Mouse (Mus musculus) erythroid progenitor cell, adult 5-6 weeks (primary cell): Measurements from ENCODE around the gene 1700067K01Rik. TPM values are rescaled to one million over a fixed set of nuclear protein-coding genes. Genes with fewer than 3 reads are reported as not detected.

Experiments
- ATAC-seq: replicated peaks from 2 replicates; pipeline ENCODE4 v1.8.0; 2016; ENCODE audit warnings: moderate number of reproducible peaks, mild to moderate bottlenecking, moderate TSS enrichment, inconsistent platforms; ENCODE audit not compliant: poor library complexity, low FRiP score, severe bottlenecking
- total RNA-seq, 2 experiments: library from RNA; stranded (forward) in 1 of 2; stranded (reverse) in 1 of 2; fragments of 150-400 nt in 1 of 2; fragments of 186-747, 209-891 nt in 1 of 2; gene quantifications; 2 replicates each; pipeline versions ENCODE4 v1.2.3 to v1.2.4; 2015 to 2017; ENCODE audit warnings: low replicate concordance in 2 of 2

The 1700067K01Rik gene
- 1.8 and 10.5 TPM in 2 replicates for total RNA-seq (2015; ENCODE audit: low replicate concordance)
- total RNA-seq (2017; ENCODE audit: low replicate concordance): 2.6 and 4.7 TPM in 2 replicates

- no peak for ATAC-seq
These were observed at the start of gene 1700067K01Rik for GRCm38 (mm10) chr8:84001281-84002000. Gene 1700067K01Rik, plus strand, starts transcription at chr8:84001502.

DNA sequence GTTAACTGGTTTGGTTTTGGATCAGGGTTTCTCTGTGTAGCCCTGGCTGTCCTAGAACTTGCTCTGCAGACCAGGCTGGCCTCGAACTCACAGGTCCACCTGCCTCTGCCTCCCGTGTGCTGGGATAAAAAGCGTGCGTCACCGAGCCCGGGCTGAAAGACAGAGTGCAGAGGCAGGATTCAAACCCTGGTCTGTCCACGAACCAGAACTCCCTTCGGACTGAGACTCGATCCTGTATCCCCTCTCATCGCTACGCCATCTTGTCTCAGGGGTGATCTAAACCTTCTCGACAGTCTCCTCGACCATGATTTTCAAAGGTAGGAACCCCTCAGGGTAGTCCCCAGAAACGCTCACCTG lies 46.6 kb upstream of the 1700067K01Rik start:
- no peak for ATAC-seq

GRCm38 (mm10) chr8:83955106-83955957 lies 46.0 kb upstream of the 1700067K01Rik start, which contains the start of the genes Gm10644 and Asf1b:
Gene Gm10644, minus strand, starts transcription at chr8:83955205.
Gene Asf1b, plus strand, starts transcription at chr8:83955507.
- ATAC-seq: peak; percentile 90

DNA sequence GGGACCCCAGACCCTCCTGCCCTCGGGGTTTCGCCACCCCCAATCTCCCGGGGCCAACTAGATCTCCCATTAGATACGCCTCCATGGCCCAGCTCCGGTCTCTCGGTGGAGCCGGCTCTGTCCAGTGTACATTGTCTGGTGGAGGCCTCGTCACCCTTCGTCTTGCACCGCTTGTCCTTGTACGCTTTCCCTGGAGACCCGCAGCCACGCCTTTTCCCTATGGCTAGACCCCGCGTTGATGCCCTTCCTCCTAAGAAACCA lies 45.4 kb upstream of the 1700067K01Rik start:
- ATAC-seq: no peak; the same call in 1 of the 2 replicates

GRCm38 (mm10) chr8:83956789-83957188 lies 44.5 kb upstream of the 1700067K01Rik start:
- ATAC-seq: peak; percentile 63

- ATAC-seq: no peak
These were observed 37.1 kb upstream of the 1700067K01Rik start for GRCm38 (mm10) chr8:83964015-83964765.

DNA sequence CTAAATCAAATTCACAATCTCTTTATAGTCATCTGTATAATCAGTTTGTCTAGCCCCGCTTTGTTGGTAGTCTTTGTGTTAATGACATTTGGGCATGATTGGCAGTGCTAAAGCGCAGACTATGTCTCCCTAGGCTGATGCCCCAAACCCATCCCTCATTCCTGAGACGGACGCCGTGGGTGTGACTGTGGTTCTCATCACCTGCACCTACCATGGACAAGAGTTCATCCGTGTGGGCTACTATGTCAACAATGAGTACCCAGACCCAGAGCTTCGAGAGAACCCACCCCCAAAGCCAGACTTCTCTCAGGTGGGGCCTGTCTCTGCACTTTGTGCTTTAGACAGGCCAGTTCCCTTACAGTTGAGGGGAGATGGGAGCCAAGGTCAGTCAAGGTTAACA lies 33.6 kb upstream of the 1700067K01Rik start:
- ATAC-seq: no peak

DNA sequence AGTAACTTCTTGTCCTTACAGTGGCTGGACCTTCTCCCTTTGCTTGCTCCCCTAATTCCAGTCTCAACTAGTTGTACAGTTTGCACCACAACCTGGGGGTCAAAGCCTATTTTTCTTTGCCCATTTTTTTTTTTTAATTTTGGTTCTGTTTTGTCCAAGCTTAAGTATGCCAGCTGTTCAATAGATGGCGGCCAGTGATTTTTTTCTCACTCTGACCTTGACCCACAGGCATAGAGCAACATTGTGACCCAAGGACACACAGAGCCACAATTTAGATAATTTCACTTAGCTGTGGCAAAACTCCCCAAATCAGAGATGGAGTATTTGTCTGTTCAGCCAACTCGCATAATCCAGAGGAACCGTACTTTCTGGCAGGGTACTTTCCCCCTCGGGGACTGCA lies 30.2 kb upstream of the 1700067K01Rik start:
- no peak for ATAC-seq

DNA sequence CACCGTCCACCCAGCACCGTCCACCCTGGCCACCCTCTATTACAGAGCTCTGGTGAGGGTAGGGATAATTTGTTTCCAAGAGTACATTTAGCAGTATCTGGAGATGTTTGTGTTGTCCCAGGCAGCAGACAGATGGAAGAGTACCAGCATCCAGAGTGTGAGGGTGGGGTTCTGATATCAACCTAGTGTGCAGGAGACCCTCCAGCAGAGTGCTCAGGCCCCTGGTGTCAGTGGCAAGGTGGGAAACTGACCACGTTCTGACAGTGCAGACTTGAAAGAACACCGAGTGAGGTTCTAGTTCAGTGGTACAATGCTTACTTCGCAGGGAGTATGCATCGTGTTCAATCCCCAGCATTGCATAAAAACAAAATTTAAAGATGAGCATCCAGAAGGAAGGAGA lies 29.6 kb upstream of the 1700067K01Rik start:
- ATAC-seq: no peak

DNA sequence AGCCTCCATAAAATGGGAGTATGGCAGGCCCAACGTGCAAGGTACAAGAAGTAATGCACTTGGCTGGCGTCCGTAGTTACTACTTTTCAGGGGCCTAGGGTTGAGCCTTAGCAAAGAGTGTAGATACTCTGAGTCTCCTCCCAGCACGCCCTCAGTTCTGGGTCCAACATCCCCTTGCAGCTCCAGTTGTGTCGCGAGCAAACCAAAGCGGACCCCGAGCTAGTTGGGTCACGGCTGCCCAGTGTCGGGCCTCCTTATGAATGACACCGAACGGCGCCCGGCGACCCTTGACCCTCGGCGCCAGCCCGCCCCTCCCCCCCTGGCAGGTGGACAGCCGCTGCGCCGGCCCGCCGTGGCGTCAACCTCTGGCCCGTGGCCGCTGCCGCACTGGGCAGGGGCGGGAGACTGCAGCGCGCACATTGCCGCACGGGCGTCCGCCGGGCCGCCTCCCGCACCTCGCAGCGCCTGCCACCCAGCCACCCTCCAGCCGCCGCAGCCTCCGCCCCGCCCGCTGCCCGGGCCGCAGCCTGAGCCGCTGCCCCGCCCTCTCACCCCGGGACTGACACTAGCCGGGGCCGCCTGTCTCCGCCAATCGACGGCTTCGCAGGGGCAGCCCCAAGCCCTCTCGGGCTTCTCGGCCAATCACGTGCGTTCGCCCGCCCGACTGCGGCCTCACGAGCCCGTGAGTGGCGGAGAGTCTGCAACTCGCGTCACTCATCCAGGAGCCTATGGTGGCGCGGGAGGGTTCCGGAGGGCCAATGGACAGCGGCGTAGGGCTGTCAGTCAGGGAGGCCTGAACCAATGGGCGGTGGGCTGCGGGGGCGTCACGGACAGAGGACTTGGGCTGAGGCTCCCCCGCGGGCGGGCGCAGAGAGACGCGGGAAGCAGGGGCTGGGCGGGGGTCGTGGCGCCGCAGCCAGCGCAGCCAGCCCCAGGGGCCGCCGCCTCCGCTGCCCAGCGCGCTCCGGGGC lies 28.9 kb upstream of the 1700067K01Rik start, which contains the start of gene Prkaca:
Gene Prkaca, plus strand, starts transcription at position 844 of the 971 bp plus-strand sequence.
- ATAC-seq: peak; percentile 97

DNA sequence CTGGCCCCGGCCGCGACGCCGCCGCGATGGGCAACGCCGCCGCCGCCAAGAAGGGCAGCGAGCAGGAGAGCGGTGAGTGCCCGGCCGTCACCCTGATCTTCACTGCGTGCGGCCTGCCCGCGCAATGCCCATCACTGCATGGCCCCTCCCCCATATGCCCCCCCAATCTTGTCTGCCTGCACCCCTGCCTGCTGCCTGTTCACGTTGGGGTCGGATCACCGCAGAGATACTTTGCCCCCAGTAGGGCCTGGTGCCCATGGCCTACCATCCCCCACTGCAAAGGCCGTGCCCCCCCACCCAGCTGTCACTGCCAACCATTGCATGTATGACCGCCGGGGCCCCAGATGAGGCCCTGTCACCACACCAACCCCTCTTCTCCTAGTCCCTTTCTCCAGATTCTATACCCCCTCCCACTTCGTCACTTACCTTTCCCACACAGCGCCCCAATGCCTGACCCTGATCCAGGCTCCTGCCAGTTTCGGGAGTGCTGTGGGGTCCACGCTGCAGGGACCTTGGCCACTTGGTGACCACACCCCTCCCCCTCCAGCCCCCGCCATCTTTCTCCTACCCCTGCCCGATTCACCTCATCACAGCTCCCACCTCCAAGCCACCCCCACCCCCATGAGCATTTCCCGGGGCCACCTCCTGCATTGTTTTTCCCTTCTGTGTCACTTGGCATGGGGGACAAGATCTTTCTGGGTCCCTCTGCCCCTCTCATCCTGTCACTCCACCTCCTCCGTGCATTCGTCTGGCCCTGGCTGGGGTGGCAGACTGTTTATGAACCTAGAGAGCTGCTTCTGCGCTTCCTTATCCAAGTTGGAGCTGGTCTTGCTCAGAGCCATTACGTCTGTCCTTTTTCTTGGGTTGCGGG lies 27.9 kb upstream of the 1700067K01Rik start:
- ATAC-seq: peak; percentile 1; the same call in 1 of the 2 replicates

GRCm38 (mm10) chr8:83974521-83974920 lies 26.8 kb upstream of the 1700067K01Rik start:
- ATAC-seq: no peak

- ATAC-seq: no peak
These were observed 25.1 kb upstream of the 1700067K01Rik start for GRCm38 (mm10) chr8:83976101-83976630.

GRCm38 (mm10) chr8:83976779-83977350 lies 24.4 kb upstream of the 1700067K01Rik start:
- ATAC-seq: no peak

DNA sequence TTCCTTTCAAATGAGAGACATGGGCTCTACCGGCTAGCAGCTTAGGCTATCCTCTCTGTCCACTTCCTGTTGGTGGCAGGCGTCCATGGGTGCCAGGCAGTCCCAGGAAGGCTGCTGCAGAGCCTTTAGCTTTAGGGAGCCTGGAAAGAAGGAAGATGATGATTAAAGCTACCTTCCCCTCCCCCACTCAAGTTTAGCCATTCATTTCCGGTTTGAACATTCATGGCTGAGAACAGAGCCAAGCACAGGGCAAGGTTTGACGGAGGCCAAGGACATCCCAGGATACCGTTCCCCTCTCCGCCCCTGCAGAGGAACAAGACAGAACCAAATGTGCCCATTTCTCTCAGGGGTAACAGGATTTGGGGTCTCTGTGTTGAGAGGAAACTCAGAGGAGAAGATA lies 23.7 kb upstream of the 1700067K01Rik start:
- no peak for ATAC-seq

DNA sequence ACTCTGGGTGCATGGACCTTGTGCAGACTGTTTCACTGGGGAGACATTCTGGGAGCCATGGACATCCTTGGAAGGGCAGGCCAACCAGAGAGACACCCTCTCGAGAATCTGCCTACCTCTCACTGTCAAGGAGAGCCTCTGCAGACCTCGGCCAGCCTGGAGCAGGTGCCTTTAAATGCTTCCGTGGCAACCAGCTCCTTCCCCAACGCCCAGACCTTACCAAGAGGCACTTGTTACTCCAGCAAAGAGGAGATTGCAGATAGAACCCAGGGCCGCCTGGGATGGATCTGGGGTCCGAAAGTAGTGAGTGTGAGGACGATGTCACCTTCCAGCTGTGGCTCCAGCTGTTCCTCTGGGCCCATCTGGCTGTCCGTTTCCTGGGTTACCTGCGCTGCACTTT lies 23.1 kb upstream of the 1700067K01Rik start:
- ATAC-seq: no peak

GRCm38 (mm10) chr8:83980250-83980649 lies 21.1 kb upstream of the 1700067K01Rik start:
- ATAC-seq: no peak

DNA sequence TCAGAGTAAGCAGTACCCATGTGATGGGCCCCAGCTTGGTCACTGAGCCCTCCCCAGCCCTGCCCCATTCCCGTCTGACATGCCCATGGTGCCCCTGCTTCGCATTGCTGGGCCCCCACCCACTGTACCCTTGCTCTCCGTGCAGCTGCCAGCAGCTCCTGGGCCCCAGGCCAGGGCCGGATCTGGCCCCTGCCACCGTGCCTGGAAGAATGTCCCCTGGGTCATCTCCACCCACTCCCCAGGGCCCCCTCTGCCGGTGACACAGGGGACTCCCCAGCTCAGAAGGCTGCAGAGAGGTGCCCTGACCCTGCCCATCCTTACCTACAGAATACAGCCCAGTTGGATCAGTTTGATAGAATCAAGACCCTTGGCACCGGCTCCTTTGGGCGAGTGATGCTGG lies 20.5 kb upstream of the 1700067K01Rik start:
- ATAC-seq: no peak
